Mouse (Mus musculus): Measurements from ENCODE around the gene Stxbp4.

The Stxbp4 gene

DNA sequence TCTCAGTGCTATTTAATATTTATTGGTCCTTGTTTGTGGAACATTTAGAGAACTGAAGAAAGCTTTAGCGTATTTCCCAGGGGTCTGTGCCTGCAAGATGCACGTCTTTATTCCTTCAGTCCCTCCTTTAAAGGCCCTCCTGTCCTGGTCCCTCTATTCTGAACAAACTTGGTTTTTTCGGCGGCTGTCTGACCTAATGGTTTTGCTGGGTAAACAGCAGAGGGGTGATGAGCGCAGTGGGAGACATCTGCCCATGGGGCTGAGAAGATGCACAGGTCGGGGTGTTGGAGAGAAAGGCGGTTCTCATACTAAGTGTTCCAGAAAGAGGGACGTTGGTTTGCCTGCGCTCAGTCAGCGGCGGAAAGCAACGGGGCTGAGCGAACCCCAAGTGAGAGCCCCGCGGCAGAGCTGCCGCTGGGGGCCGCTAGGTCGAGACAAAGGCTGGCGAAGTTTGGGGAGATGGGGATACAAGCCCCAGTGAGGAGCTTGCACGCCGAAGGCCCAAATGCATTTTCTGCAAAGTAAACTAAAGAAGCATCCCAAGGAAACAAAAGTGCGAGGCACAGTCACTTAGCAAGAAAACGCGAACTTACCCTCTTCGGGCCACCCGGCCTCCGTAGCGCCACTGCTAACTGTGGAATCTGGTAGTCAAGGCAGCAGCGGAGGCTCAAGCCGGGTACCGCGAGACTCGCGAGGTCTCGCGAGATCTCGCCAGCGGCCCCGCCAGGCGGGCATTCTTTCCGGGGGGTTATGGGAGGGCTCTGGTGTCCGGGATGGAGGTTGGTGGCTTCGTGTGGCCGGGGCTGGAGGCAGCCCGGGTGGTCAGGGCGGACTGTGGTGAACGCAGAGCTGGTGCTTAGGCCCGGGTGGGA is at the start of gene Stxbp4, which contains the start of gene Cox11:
TSS of gene Stxbp4 (minus strand) at position 645 of the 872 bp plus-strand sequence.
TSS of gene Cox11 (plus strand) at position 734 of the 872 bp plus-strand sequence.
- DNase-seq = peak; percentile 91 to 94

DNA sequence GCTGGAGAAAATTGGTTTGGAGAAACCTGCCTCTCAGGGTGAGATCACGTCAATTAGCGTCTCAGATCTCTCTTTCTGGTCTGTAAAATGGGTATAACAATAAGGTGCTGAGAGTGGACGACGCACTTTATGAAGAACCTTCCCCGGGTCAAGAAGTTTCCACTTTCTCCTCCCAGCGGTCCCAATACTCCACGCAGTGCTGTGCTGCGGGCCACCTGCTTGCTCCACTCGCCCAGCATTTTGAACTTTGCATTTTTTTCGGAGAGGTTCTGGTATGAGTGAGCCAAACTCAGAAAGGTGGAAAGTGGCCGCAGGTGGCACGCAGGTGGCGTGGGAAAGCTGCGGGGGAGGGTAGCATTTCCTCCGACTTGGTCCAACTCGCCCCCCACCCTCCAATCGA is 49.2 kb upstream of the Stxbp4 start:
- DNase-seq = no peak

DNA sequence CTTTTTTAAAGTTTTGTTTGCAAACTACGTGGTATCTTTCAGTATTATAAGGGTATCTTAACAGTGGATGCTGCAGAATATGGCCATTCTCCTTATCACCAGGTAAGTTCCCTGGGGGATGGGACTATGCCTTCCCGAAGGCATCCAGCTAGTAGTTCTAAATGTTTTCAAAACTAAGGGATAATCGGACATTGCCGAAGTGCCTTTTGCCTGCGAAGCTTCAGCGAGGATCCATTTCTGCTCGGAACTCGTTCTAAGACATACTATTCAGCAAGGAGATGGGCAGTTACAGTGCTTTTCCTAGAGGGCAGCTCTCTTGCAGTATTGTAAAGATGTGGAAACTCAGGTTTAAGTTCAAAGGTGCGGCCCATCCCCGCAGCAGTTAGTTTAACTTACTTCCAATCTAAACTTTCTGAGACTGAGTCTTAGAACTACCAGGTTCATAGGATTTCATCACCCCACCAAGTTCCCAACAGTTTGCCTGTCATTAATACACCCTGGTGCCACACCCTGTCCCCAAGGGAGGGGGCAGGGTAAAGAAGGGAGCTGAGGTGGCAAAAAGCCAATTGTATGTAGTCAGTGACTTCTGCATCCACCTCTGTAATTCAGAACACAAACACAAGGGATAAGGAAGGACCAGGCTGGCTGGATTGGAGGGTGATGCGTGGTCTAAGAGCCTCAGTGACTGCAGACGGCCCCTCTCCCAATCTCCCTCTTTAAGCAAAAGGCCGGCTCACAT is 48.6 kb upstream of the Stxbp4 start:
- DNase-seq = peak; percentile 13 to 52

DNA sequence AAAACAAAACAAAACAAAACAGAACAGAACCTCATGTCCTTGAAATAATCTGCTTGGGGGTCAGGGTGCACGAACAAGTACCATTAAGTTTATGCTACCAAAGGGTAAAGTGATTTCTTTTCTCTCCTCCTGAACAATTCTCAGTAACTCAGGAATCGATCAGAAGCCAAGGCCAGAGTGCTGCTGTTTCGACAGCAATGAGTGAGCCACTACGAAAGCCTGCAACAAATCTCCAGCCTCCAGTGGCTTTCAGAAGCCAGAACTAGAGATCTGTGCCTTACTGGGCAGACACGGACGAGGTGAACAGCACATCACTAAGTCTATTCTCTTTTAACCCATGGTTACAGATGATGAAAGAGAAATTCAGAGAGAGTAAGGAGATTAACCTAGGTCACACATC is 47.3 kb upstream of the Stxbp4 start:
- no peak for DNase-seq

DNA sequence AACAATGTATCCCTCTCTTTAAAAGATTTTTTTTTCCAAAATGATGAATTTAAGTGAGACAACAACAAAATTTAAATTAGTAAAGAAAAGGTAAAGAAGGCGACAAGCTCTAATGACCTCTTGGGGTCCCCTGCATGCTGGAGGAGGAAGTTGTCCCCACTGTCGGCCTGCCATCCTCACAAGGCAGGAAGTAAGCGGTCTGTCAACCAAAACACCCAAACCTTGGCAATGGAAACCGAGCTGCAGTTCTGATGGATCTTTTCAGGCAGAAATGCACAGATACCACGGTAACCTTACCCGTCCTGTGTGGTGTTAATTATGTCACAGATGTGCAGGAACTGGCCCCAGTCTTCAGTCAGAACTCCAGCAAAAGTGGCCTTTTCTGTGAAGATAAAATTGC is 46.9 kb upstream of the Stxbp4 start:
- no peak for DNase-seq

DNA sequence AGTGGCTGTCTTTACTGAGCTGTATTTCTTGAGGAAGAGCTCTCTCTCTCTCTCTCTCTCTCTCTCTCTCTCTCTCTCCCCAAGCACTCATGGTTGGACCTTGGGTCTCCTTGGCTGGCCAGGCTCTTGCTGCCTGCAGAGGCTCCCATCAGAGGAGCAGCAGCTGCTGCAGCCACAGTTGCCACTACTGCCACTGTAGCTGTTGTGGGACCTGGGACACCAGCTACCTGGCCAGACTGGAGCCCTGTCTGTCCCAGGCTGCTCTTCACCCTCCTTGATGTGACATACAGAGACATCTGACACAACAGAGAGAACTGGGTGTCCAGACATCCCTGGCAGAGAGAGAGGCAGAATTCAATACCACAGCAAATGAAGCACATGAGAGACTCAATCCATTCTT is 43.3 kb upstream of the Stxbp4 start:
- no peak for DNase-seq

DNA sequence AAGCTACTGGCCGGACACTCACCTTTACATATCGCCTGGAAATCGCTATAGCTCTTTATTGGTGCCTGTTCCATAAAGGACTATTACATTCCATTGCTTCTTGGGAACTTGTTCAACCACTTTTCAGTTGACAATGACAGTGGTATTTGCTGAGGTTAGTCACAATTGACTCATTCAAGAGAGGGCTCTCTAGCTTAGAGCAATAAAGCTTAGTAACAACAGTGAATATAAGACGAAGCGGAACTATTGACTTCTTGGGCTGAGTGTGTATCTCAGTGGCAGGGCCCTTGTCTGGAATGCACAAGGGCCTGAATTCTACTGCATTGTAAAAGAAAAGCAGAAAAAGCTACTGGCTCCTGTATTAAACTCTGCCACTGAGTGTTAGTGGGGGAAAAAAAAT is 40.7 kb upstream of the Stxbp4 start:
- DNase-seq = no peak

DNA sequence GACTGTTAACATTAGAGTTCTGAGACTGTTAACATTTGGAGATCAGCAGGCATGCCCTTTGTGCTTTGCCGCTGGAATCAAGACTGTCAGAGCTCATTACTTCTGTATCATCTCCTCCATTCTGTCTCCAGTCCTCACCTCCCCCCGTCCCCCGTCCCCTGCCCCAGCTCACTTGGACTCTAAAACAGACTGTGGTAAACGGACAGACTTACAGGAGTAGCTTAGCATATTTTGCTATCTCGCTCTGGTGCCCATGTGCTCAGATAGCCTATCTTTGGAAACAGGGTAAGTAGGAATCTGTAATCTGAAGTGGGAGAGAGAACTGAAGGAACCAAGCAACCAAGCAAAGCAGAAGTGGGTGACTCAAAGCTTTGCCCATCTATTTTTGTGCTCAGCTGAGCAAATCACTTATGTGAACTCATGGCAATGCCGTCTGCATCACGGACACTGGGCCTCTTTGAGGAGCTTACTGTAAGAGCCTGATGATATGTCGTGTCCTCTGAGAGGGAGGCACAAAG is 39.9 kb upstream of the Stxbp4 start:
- no peak for DNase-seq

DNA sequence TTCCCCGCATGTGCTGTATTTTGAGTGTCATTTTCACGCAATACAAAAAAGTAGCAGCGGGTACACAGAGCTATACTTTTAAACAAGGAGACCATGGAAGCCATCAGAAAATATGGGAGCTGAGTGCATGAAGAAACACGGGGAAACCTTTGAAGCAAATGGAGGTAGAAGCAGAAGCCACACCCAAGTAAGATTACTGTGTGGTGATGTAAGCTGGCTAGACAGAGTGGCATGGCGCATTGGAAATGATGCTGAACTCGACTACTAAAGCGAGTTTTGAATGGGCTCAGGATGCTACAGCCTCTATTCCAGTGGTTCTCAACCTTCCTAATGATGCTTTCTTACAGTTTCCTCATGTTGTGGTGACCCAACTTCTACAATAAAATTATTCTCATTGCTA is 39.1 kb upstream of the Stxbp4 start:
- no peak for DNase-seq

DNA sequence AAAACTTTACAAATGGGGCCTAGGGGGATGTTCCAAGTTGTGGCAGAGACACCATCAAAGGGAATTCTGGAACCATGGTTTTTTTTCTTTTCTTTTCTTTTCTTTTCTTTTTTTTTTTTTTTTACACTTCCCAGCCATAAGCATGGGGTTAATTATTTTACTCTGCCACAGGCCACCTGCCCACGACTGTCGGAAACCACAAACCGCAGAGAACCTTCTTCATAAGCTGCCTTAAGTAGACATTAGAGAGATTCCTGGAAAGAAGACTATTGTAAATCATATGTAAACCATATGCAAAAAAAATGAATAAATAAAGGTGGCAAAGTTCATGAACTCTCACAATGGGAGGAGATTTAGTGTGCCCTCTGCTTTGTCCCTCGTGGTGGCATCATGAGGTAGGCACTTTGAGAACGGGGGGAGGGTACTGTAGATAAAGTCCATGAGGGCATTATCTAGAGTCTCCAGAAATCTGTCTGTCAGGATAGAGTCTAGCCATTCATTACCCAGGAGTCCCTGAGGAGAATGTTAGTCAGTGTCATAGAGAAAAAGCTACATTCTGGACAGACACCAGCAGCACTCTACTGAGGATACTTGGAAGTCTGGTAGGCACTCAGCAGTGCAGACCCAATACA is 37.7 kb upstream of the Stxbp4 start:
- no peak for DNase-seq

DNA sequence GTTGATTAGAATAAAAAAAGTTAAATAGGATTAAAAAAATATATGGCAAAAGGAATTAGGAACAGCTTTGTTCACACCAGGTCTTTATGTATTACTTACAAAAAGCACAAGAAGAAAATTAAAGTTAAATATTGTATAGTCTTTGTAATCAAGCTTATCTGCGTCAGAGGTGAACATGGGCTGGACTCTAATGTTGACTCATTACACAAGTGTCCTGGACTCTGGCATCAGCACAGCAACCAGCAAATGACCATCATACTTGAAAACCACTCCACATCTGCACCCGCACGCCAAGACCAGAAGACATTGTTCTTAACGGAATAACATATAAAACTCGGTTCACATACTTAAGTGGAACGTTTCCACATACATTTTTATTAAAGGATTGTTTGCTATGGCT is 29.4 kb upstream of the Stxbp4 start:
- peak; percentile 38 to 58 for DNase-seq

DNA sequence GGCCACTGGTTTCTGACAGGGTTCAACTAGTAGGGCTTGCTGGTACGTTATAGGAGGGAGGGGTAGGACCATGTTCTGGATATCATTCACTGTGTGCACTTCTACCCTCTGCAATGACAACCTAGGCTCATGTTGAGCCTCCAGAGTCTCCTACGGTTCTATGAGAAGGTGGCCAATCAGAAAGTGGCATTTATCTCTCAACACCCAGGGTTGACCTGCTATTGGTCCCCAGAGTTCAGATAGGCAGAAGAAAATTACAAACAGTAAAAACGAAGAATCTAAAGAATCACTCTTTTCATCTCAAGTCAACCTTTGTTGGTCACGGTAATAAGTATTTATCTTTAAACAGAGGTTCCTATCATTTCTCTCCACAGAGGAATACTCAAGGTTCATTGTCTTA is 29.0 kb upstream of the Stxbp4 start:
- DNase-seq = no peak

DNA sequence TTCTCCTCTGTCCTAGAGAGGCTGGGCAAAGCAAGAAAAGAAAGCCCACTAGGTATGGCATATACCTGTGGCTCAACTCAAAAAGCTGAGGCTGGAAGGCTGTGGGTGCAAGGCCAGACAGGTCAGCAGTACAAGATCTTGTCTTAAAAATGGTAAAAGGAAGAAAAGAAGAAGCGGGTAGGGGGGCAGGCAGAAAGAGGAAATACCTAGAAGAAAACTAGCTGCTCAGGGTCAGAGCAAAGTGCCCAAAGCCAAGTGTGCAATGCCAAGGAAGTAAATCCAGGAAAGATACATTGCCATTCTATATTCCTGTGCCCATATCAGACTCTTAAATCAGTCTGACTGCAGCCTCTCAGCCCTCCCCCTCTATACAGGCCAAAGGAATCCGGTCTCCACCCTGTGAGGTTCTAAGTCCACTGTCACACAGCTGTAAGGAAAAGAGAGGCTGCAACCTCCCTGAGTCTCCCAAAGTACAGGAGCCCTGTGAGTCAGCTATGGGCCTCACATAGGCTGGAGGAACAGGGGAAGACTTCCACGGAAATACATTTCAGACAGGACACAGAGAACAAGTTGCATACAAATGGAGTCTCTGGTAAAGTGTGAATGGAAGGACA is 28.4 kb upstream of the Stxbp4 start:
- no peak for DNase-seq

DNA sequence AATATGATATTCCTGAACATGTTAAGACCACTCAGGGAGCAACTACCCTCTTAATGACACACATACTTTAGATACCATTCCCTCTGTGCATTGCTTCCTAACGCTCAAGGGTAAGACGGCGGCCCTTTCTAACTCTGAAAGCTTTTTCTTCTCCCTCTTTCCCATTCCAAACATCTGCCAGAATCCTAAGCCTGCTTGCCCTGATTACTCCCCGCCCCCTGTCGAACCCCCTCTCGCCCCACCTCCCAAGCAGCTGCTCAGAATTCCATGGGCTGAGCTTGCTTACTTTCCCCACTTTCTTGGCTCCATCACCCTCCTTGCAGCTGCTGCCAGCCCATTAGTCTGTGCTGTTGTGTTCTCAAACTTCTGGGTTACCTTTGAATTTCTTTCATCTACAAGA is 27.3 kb upstream of the Stxbp4 start:
- DNase-seq = peak; percentile 29 to 59

DNA sequence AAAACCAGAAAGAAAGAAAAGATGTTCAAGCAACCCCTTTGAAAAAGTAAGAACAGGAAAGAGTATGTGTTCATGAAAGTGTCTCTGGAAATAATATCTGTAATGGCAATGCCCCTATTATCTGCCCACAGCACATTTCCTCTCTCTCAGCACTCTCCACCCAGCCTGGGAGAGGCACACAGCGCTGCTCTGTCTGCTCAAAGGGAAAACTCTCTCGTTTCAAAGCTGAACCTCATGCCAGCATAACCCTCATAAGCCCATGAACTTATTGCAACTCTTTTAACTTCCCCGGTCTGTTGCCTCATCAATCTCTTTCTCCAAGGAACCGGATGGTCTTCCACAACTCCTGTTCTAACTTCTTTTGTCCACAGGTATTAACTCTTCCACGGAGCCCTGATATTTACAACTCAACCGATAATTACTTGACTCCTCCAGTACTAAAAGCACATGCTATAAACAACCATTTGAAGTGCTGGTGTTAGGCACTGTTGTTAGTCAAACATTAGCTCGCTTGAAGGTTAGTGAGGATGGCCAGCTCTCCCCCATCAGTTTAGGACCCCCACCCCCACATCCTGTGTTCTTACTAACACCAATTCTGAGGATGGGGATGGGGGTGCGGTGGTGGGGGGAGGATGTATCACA is 26.6 kb upstream of the Stxbp4 start:
- DNase-seq = no peak

DNA sequence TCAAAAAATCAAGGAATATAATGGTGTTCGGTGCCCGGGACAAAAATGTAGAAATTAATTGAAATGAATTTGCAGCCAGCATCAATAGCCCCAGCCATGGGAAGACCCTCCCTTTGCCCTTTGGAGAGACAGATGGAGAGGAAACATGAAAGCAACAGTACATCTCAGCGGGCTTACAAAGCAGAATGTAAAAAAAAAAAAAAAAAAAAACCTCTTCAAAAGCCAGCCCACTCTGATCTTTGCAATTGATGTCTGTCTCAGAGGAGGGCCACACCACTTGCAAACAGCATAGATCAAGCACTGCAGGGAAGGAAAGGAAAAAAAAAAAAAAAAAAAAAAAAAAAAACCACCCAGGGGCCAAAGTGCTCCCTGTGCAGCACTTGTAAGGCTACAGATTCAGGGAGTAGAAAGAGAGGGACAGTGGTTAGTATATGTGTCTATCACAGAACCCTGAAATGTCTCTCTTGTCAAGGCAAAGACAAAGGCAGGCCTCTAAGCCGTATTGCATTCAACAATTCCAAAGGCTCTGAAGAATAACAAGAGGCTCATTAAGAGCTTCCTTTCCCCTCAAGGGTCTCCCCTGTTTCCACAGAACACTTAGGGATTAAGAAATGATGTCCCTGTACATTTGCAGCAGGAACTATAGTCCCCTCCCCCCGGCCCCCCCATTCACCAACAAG is 25.9 kb upstream of the Stxbp4 start:
- DNase-seq = no peak

DNA sequence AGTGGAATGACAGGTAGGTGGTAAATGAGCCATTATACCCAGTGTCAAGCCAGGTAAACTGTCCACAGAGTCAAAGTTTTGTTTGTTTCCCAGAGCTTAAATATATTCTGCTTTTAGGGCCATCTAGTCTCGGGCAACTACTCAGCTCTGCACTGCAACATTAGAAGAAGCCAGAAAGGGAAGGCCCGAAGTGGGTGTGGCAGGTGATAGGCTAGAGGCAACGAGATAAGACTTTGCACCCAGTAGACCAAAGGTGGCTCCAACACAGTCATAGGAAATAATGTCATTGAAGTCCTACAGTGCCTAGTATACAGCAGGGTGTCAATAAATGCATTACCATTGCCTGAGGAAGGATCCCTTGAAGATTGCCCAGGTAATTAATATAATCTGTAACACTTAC is 25.2 kb upstream of the Stxbp4 start:
- DNase-seq = no peak

DNA sequence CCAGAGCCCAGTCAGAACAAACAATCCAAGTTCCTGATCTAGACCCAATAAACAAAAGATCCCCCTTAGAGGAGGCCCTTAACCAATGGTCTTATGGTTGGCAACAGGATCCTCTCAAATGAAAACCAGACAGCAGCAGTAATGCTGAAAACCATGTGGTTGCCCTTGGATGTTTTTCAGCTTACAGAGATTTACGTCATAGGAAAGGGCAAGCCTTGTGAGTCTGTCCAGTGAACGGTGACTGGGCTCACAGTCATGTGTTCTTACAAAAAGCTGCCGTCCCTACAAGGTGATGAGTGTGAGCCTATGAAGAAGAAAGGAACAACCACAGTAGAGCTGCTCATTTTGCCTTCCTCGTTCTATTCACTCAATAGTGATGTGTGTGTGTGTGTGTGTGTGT is 22.8 kb upstream of the Stxbp4 start:
- DNase-seq = no peak

DNA sequence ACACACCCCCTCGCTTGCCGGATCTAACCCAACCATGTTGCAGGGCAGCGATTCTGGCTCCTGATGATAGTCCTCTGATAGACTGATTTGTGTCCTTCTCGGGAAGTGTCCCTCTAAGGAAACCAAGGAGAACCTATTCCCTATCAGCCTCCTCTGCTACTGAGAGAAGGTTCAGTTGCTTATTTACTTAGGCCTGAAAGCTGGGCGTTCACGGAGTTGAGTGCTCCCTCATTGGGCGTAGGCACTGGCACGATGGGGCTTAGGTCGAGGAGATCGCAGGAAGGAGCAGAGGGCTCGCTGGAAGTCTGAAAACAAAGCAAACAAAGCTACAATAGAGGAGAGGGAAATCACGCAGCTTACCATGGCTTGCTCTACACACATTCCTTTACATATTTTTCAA is 19.6 kb upstream of the Stxbp4 start:
- DNase-seq = peak; percentile 55 to 57

DNA sequence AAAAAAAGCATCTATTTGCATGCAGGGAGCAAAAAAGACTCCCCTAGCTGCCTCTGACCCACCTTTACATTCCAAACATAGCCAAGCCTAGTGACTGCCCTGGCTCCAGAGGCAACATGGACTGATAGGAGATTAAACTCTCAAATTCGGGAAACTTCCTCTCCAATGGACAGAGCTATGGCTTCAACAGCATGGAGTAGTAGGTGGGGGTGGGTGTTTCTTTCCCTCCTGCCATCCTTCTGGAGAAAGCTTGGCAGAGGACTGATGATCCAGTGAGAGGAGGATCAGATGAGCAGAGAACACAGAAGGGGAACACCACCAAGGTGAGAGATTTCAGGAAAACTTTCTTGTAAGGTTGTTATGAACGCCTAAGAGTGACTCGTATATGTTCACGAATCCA is 14.7 kb upstream of the Stxbp4 start:
- DNase-seq = no peak

DNA sequence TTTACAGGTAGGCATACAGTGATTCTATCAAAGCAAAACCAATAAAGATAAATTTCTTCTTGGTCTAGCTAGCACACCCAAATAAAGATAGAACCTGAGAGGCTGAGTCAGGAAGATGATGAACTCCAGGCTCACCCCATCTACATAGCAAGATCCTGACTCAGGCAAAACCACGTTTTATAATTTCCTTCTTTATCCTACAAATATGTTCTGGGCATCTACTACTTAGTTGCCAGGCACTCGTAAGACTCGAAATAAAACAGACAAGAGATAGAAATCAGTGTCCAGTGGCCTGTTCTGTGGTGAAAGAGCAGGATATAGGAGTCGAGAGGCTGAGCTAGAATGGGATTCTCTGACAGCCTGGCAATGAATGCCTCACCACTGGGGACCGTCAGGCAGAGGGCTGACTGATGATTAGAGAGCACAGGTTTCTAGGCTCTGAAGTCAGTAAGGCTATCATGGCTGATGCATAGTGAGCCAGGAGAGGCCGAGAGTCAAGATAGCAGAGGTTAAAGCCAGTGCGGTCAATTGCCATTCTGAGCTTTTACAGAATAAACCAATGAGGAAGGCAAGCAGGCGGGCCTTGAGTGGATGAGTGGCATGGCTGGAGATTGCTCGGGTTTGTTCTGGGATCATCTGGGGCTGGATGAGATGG is 12.5 kb upstream of the Stxbp4 start:
- DNase-seq = no peak

Data from lung, adult 18-20 months (tissue).